Mouse (Mus musculus) adrenal gland, adult 2 months (tissue): ENCODE data around the gene Gm4969. TPM values are rescaled to one million over a fixed set of nuclear protein-coding genes. Genes with fewer than 3 reads are reported as not detected.
"Not testable (repeated sequence)": the region's sequence is repeated elsewhere in the genome, so short reads cannot be mapped to it uniquely, and the experiment has no call there.

Experiments
- DNase-seq: peaks from one replicate; pipeline ENCODE4 v3.0.0; 2021
- microRNA-seq, 2 experiments: library from miRNA; unstranded; fragments of <30 nt; microRNA quantifications; one replicate each; pipeline ENCODE4 v1.2.0; 2021
- polyA plus RNA-seq: library from polyadenylated mRNA; depleted of rRNA; stranded (reverse); fragments of >200 nt; gene quantifications from 2 replicates; pipeline ENCODE4 v1.2.3, GENCODE M21; 2012; rRNA removed
- total RNA-seq, 2 experiments: library from RNA; stranded (reverse); gene quantifications; 2 replicates each; pipeline ENCODE4 v1.2.3; 2021

Gene Gm4969
- total and polyA plus RNA-seq, 3 experiments = 0.04 TPM; not detected in 2

- not testable (repeated sequence) for DNase-seq
These were observed 47.1 kb downstream of the Gm4969 start for GRCm38 (mm10) chr7:19071024-19071423.

GRCm38 (mm10) chr7:19069500-19069899 is 48.7 kb downstream of the Gm4969 start:
- DNase-seq = no peak

- DNase-seq = peak; percentile 67
These were observed 49.5 kb downstream of the Gm4969 start for GRCm38 (mm10) chr7:19068707-19069106.

- DNase-seq = no peak
These were observed 50.2 kb downstream of the Gm4969 start for GRCm38 (mm10) chr7:19067935-19068334.

- no peak for DNase-seq
These were observed 51.1 kb downstream of the Gm4969 start for GRCm38 (mm10) chr7:19067063-19067462.

GRCm38 (mm10) chr7:19065896-19066295 is 52.3 kb downstream of the Gm4969 start:
- DNase-seq = no peak

GRCm38 (mm10) chr7:19057405-19057804 is 60.8 kb downstream of the Gm4969 start:
- DNase-seq = no peak

GRCm38 (mm10) chr7:19055108-19055507 is 63.1 kb downstream of the Gm4969 start:
- DNase-seq = no peak

GRCm38 (mm10) chr7:19054777-19055076 is 63.4 kb downstream of the Gm4969 start:
- DNase-seq = no peak

GRCm38 (mm10) chr7:19054047-19054776 is 64.0 kb downstream of the Gm4969 start, which contains the start of gene Rsph6a:
Gene Rsph6a (plus strand): TSS chr7:19054690.
- DNase-seq = peak; percentile 18

GRCm38 (mm10) chr7:19053136-19053532 is 65.0 kb downstream of the Gm4969 start:
- no peak for DNase-seq

GRCm38 (mm10) chr7:19052345-19053135 is 65.6 kb downstream of the Gm4969 start:
- DNase-seq = no peak

GRCm38 (mm10) chr7:19051161-19051560 is 67.0 kb downstream of the Gm4969 start:
- no peak for DNase-seq

GRCm38 (mm10) chr7:19050172-19050571 is 68.0 kb downstream of the Gm4969 start:
- DNase-seq = no peak

GRCm38 (mm10) chr7:19049252-19049651 is 68.9 kb downstream of the Gm4969 start:
- DNase-seq = no peak

Small RNA genes within 50 kb of the gene (microRNA-seq; reads per million reads assigned to microRNA genes)
- gene Mir3100 = 0.83 to 2.2 reads per million in 2 experiments

Other genes with a start within 250 kb of the Gm4969 start
- gene Pglyrp1, start 247.0 kb downstream of the Gm4969 start, total RNA-seq = 1 to 10 TPM; 1.2 TPM
- gene Pglyrp1, start 247.0 kb downstream of the Gm4969 start, polyA plus RNA-seq = 3.6 and 5.2 TPM in 2 replicates
- 10 to 100 TPM in 1 of 2 experiments, 1 to 10 TPM in 1; 10.0 to 10.1 TPM for gene Ccdc61, start 208.0 kb downstream of the Gm4969 start, total RNA-seq
- gene Ccdc61, start 208.0 kb downstream of the Gm4969 start, polyA plus RNA-seq = 28.5 and 30.2 TPM in 2 replicates
- gene Nova2, start 192.5 kb downstream of the Gm4969 start, total RNA-seq = 1 to 10 TPM; 3.5 to 4.6 TPM
- gene Nova2, start 192.5 kb downstream of the Gm4969 start, polyA plus RNA-seq = 1.7 and 1.9 TPM in 2 replicates
- not detected for gene Nanos2, start 131.0 kb downstream of the Gm4969 start, total RNA-seq
- not detected in 2 replicates for gene Nanos2, start 131.0 kb downstream of the Gm4969 start, polyA plus RNA-seq
- 10 to 100 TPM in 1 of 2 experiments, 1 to 10 TPM in 1; 8.9 to 16.8 TPM for gene Mypop, start 127.1 kb downstream of the Gm4969 start, total RNA-seq
- 36.5 and 39.8 TPM in 2 replicates for gene Mypop, start 127.1 kb downstream of the Gm4969 start, polyA plus RNA-seq
- 10 to 100 TPM; 36.8 to 44.3 TPM for gene Irf2bp1, start 114.3 kb downstream of the Gm4969 start, total RNA-seq
- 74.8 and 78.3 TPM in 2 replicates for gene Irf2bp1, start 114.3 kb downstream of the Gm4969 start, polyA plus RNA-seq
- gene Foxa3, start 94.8 kb downstream of the Gm4969 start, total RNA-seq = not detected
- gene Foxa3, start 94.8 kb downstream of the Gm4969 start, polyA plus RNA-seq = 0.08 and 0.24 TPM in 2 replicates
- 100 to 1,000 TPM in 1 of 2 experiments, 10 to 100 TPM in 1; 94.4 to 103 TPM for gene Sympk, start 94.0 kb downstream of the Gm4969 start, total RNA-seq
- gene Sympk, start 94.0 kb downstream of the Gm4969 start, polyA plus RNA-seq = 123 and 159 TPM in 2 replicates
- gene Rsph6a, start 63.7 kb downstream of the Gm4969 start, total RNA-seq = not detected
- gene Rsph6a, start 63.7 kb downstream of the Gm4969 start, polyA plus RNA-seq = not detected in 2 replicates
- gene Dmwd, start 42.1 kb downstream of the Gm4969 start, total RNA-seq = 10 to 100 TPM; 44.2 to 58.5 TPM
- gene Dmwd, start 42.1 kb downstream of the Gm4969 start, polyA plus RNA-seq = 144 and 152 TPM in 2 replicates
- 100 to 1,000 TPM; 130 to 142 TPM for gene Dmpk, start 34.5 kb downstream of the Gm4969 start, total RNA-seq
- gene Dmpk, start 34.5 kb downstream of the Gm4969 start, polyA plus RNA-seq = 743 and 836 TPM in 2 replicates
- 10 to 100 TPM; 12.6 to 16.1 TPM for gene Six5, start 23.8 kb downstream of the Gm4969 start, total RNA-seq
- 77.3 and 86.0 TPM in 2 replicates for gene Six5, start 23.8 kb downstream of the Gm4969 start, polyA plus RNA-seq
- 10 to 100 TPM; 11.9 to 12.8 TPM for gene Fbxo46, start 1.5 kb upstream of the Gm4969 start, total RNA-seq
- gene Fbxo46, start 1.5 kb upstream of the Gm4969 start, polyA plus RNA-seq = 12.8 and 13.5 TPM in 2 replicates
- gene Qpctl, start 30.9 kb upstream of the Gm4969 start, total RNA-seq = 10 to 100 TPM; 14.0 to 21.2 TPM
- 24.6 and 26.3 TPM in 2 replicates for gene Qpctl, start 30.9 kb upstream of the Gm4969 start, polyA plus RNA-seq
- gene Snrpd2, start 31.4 kb upstream of the Gm4969 start, total RNA-seq = 10 to 100 TPM; 78.3 to 93.6 TPM
- gene Snrpd2, start 31.4 kb upstream of the Gm4969 start, polyA plus RNA-seq = 5.3 and 7.9 TPM in 2 replicates
- under 1 TPM; 0.41 to 0.58 TPM for gene Gipr, start 47.8 kb upstream of the Gm4969 start, total RNA-seq
- 1.6 and 2.6 TPM in 2 replicates for gene Gipr, start 47.8 kb upstream of the Gm4969 start, polyA plus RNA-seq
- 10 to 100 TPM; 34.7 to 69.4 TPM for gene Eml2, start 58.1 kb upstream of the Gm4969 start, total RNA-seq
- gene Eml2, start 58.1 kb upstream of the Gm4969 start, polyA plus RNA-seq = 58.2 and 59.7 TPM in 2 replicates
- gene Gpr4, start 94.2 kb upstream of the Gm4969 start, total RNA-seq = 10 to 100 TPM in 1 of 2 experiments, 1 to 10 TPM in 1; 6.4 to 11.8 TPM
- gene Gpr4, start 94.2 kb upstream of the Gm4969 start, polyA plus RNA-seq = 20.4 and 23.8 TPM in 2 replicates
- gene Opa3, start 110.0 kb upstream of the Gm4969 start, total RNA-seq = 10 to 100 TPM; 31.2 to 43.5 TPM
- 30.2 and 32.3 TPM in 2 replicates for gene Opa3, start 110.0 kb upstream of the Gm4969 start, polyA plus RNA-seq
- 10 to 100 TPM; 45.8 to 55.8 TPM for gene Vasp, start 153.4 kb upstream of the Gm4969 start, total RNA-seq
- gene Vasp, start 153.4 kb upstream of the Gm4969 start, polyA plus RNA-seq = 136 and 143 TPM in 2 replicates
- gene Ppm1n, start 161.7 kb upstream of the Gm4969 start, total RNA-seq = not detected
- gene Ppm1n, start 161.7 kb upstream of the Gm4969 start, polyA plus RNA-seq = 0.09 and 0.68 TPM in 2 replicates
- 1 to 10 TPM; 4.2 to 7.4 TPM for gene Rtn2, start 164.3 kb upstream of the Gm4969 start, total RNA-seq
- 14.6 and 19.4 TPM in 2 replicates for gene Rtn2, start 164.3 kb upstream of the Gm4969 start, polyA plus RNA-seq
- gene Fosb, start 191.7 kb upstream of the Gm4969 start, total RNA-seq = 10 to 100 TPM in 1 of 2 experiments, 1 to 10 TPM in 1; 5.8 to 34.5 TPM
- gene Fosb, start 191.7 kb upstream of the Gm4969 start, polyA plus RNA-seq = 2.6 and 3.2 TPM in 2 replicates
- gene Ercc1, start 226.4 kb upstream of the Gm4969 start, total RNA-seq = 10 to 100 TPM; 36.5 to 40.8 TPM
- gene Ercc1, start 226.4 kb upstream of the Gm4969 start, polyA plus RNA-seq = 36.3 and 37.8 TPM in 2 replicates
- 10 to 100 TPM; 13.2 to 13.3 TPM for gene Cd3eap, start 241.1 kb upstream of the Gm4969 start, total RNA-seq
- 12.3 and 21.5 TPM in 2 replicates for gene Cd3eap, start 241.1 kb upstream of the Gm4969 start, polyA plus RNA-seq
- 1 to 10 TPM; 6.5 to 8.3 TPM for gene Ppp1r13l, start 241.4 kb upstream of the Gm4969 start, total RNA-seq
- gene Ppp1r13l, start 241.4 kb upstream of the Gm4969 start, polyA plus RNA-seq = 16.9 and 20.2 TPM in 2 replicates